Mouse (Mus musculus) ovary, postnatal 10 days (tissue): Measurements from ENCODE around the gene Tnip3.
A peak's percentile ranks its signal among the peaks of the same experiment; 100 is the strongest.

Source experiments
- DNase-seq: peaks from one replicate; pipeline ENCODE4 v3.0.0; 2022; ENCODE audit warnings: low spot score

Tnip3 gene

DNA sequence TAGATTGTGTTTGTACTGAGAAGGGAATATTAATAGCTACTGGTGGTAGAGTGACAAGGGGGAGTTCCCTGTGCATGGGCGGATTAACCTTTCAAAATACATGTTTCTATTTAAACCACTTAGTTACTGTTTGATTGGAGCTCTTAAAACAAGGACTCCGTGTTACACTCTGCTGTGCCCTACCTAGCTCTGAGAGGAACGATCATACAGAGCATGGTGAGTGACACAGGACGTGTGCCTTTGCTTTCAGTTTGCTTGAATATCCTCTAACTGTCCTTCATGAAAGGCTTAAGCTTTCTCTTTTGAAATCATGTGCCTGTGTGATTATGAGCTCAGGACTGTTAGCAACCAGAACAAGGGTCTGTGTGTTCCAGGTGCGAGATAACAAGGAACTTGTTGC, at the start of gene Tnip3:
Tnip3 (plus strand) TSS at position 122 of the 400 bp plus-strand sequence.
- no peak for DNase-seq

DNA sequence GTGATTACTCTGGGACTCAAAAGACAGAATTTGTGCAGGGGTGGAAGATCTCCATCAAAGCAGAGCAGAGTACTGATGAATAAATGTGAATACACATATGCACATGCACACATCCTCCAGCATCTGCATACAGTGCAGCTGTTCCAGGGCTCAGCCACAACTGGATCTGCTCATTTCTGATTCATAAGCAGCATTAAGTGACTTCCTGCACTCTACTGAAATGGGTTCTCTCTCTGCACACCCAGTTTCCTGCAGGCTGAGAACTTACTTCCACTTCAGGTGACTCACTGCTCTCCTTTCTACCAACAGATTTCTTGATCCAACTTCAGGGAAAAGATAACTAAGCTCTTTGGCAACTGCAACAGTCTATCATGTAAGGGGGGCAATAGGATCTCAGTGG, 26.3 kb upstream of the Tnip3 start:
- DNase-seq: no peak

DNA sequence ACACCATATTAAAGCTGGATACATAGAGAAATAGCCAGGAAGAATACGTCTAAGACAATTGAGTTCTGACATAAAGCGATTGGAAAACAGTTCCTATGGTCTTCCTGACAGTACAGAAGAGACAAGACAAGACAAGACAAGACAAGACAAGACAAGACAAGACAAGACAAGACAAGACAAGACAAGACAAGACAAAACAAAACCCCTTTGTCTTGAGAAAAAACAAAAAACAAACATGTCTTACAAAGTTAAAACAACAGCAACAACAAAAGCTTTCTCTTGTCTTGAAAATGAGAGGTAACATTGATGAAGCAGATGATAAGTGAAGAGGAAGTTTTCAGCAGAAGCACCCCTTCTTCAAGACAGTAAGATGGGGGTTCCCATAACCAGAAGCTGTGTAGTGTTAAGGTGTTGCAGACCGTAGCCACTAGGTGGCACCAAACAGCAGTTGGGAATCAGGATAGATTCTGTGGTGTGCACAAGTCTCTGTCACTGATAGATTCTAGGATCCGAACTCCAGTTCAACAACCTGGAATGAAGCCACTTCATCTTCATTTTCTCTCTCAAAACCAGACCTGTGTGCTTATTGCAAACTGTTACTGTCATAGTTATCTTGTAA, 15.0 kb upstream of the Tnip3 start:
- DNase-seq: peak; percentile 31

DNA sequence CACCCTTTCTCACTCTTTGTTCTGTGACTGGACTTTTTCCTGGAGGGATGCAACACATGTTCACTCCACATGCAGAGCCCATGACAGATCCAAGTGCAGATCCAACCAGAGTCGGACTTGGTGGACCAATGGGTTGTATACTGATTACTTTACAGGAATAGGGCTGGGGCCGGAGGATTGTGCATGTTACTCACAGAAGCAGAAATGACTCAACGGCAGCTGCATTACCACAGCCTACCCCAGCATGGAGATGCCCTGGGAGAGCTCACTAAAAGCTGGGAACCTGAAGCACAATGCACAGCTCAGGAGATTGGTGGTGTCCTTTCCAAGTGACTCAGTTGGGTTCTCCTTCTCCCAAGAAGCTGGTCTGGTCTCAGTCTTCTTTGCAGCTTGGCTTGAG, 11.3 kb upstream of the Tnip3 start:
- DNase-seq: no peak

DNA sequence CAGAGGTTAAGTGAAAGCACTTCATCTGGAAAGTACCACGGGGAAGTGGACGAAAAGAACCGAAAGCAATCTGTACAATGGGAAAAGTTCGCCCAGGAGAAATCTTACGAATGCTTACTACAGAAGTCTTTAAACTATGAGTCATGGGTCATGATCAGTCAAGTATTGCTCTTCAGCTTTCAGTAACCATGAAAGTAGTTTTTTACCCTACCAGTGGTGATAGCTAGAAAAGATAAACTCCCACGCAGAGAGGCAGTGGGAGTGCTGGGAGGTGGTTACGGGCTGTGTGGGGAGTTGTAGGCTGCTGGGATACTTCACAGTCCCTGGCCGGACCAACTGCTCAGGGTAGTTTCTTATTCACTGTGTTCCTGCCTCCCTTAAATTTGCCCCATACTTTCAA, 8.4 kb upstream of the Tnip3 start:
- DNase-seq: peak; percentile 12

DNA sequence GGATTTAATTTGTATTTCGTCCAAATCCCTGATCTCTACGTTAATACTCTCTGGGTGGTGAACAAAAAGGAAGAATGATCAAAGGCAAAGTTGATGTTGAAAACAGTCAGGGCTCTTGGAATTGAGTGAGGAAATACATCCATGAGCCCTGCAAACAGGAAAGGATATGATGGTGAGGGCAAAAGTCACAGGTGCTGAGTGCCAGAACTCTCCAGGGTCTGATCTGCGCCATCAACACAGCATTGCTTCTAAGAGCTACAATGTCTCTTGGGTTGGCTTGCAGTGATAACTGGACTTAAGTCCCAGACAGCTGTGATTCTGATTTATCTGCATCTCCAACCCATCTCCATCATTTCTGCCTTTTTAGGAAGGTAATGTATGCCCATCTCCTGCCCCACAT, 4.3 kb upstream of the Tnip3 start:
- no peak for DNase-seq

DNA sequence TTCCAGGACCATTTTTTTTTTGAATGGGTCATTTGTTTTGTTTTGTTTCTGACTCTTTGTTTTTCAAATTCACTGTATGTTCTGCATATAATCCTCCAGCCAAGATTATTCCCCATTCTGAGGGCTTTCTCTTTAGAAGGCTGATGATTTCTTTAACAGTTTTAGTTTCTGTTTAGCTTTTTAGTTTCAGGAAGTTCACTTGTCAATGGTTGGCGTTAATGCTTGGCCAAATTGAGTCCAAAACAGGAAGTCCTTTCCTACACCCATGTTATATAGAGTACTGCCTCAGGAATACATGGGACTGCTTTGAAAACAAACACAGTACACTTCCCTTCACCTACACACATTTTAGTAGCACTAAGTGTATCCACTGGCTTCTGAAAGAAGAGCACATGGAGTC, 2.8 kb downstream of the Tnip3 start:
- DNase-seq: no peak

DNA sequence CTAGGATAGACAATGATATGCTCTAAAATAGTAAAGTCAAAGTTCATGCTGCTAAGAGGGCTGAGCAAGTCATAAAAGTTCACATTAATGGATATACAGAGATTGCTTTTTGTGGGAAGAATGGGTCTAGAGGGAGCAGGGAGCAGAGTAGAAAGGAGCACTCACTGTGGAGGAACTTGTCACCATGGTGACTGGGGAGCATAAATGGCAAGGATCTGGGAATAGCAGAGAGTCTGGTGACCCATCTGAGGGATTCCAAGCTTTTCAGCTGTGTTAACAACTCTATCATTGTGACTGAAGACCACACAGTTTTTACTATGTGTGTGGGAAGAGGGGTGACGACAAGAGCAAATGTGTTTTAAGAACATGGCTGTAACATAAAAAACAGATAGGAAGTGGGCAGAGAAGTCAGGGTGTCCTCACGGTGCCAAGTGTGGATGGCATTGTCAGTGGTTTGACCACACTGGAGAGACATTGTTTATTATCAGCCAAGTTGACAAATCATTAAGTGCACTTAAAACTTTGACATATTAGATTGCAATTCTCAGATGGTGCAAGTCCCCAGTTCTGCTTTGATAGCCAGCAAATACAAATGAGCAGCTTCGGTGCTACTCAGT, 6.2 kb downstream of the Tnip3 start:
- no peak for DNase-seq

DNA sequence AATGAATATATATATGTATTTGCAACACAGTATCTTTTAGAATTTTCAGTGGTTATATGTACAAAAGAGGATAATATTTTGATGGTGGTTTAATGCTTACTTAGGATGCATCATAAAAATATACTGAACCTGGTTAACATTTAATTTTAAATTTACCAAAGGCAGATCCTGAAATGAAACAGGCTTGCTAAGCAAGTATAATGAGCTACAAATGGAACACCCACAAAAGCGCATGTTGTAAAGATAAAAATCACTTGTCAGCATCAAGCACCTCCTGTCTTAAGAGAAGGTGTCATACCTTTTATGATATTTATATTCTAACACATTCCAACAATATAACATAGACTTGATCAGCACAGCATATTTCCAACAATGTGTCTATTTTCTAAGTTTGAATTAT, 8.6 kb downstream of the Tnip3 start:
- DNase-seq: no peak

DNA sequence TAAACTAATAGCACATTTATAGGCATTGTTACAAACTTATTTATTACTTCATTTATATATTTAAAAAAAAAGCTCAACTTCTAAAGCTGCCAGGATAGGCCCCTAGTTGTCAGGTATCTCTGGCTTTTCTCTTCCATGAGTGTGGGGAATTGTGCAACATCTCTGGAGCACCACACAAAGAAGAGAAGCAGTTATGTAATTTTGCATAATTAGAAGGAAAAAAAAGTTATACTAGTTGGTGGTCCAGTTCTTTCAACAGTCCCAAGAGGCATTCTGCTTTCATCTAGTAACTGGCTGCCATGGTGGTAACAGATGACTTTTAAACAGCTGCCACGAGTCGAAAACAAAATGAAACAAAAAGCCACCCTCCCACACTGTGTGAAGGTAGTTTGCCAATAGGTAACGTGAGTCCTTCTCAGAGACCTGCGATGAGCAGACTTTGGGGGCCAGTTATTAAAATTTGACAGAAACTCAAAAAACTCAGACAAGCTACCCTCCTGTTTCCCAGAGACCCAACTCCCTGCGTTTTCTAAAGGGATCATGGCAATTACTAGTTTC, 12.3 kb downstream of the Tnip3 start:
- no peak for DNase-seq

DNA sequence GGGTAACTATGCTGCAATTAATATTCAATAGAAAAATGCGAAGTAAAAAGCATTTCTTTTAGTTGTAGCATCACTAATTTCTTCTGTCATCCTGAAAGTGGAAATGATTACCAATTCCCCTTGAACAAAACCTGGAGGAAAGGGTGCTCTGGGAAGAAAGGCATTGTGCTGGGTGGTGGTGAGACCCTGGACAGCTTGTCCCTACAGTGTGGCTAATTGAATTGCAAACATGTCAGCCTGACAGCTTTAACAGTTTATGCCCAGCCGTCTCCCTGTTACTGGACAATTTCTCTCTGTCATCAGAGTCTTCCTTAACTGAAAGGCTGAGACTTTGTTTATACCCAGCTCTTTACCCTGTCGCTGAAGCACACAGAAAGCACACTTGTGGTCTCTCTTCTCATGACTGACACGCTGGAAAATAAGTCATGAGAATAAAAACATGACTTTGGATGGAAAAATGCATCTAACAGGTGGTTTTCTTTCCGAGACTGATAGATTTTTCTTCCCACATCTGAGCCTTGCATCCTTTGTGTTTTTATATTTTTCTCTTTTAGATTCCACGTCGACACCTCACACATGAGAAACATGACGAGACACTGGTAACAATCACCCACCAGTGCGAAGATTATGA, 13.0 kb downstream of the Tnip3 start:
- no peak for DNase-seq

DNA sequence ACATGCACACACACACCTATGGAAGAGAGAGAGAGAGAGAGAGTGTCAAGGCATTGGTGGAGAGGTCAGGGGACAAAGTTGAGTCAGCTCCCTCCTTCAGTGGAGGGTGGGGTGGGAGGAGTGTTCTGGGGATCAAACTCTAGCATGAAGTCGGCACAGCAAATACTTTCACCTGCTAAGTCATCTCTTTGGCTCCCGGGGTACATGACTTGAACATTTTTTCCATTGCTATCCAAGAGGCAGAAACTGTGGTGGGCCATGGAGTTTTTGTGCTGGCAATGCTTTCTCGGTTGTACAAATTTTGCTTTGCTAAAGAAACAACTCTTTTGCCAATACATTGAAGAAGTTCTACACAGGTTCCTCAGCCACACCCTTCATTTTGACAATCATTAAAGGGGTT, 13.8 kb downstream of the Tnip3 start:
- no peak for DNase-seq

DNA sequence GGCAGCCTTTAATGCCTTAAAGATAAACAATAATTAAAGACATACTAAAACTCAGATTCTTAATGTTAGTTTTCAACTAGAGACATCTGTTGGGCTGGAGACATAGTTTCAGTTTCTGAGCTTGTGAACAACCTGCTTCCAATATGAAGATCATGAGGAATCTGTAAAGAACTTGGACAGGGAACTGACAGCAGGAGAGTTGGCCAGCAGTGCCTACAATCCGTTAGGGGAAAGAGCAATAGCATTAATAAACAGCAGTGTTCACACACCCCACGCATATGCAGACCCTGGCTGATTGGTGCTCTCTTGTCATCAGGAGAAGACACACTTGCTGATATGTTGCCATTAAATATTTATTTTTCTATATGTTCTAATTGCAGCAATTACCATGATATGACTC, 15.0 kb downstream of the Tnip3 start:
- DNase-seq: no peak

DNA sequence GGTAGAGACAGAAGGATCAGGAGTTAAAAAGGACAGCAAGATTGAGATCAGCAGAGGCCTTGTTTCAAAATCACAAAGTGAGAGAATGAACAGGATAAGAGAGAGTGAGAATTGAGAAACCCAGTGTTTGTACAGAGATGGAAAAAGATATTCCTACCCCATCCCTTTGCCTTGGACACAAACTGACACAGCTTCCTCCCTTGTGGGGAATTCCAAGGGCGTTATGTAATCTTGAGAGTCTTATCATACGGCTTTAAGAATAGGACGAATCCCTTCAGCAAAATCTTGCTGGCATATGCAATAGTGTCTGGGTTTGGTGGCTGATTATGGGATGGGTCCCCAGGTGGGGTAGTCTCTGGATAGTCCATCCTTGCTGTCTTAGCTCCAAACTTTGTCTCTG, 16.0 kb downstream of the Tnip3 start:
- no peak for DNase-seq

DNA sequence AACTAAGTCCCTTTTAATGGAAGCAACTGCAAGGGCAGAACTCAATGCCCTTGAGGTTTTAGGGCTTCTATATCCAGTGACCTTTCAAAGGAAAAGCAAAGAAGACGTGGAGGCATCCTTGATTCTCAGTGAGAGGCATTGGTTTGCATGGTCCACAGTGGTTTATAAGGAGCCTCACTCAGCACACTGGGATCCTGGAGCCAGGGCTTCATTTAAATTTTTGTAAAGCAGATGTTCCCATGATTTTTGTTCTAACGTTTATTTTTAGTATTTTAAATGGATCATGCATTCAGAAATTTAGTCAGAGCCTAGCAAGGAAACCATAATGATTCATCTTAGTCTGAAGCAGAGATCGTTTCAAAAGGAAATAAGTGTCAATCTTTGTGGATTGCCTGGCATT, 17.3 kb downstream of the Tnip3 start:
- DNase-seq: no peak

DNA sequence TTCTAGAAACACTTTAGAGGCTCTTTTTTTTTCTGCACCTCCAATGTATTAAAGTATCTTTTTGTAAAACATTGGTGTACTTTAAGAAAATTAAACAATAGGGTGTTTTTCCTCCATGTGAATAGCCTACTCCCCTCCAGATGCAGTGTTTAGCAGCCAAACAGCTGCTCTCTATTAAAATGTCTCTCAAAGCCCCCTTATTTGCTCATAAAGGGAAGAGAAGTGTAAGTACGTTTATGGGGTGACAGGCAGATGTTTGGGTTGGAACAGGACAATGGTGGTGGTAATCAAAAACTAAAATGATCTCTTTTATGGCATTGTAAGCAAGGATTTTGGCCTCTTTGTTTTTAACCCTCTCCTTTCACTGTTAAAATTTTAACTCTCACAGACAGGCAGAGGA, 17.8 kb downstream of the Tnip3 start:
- no peak for DNase-seq

DNA sequence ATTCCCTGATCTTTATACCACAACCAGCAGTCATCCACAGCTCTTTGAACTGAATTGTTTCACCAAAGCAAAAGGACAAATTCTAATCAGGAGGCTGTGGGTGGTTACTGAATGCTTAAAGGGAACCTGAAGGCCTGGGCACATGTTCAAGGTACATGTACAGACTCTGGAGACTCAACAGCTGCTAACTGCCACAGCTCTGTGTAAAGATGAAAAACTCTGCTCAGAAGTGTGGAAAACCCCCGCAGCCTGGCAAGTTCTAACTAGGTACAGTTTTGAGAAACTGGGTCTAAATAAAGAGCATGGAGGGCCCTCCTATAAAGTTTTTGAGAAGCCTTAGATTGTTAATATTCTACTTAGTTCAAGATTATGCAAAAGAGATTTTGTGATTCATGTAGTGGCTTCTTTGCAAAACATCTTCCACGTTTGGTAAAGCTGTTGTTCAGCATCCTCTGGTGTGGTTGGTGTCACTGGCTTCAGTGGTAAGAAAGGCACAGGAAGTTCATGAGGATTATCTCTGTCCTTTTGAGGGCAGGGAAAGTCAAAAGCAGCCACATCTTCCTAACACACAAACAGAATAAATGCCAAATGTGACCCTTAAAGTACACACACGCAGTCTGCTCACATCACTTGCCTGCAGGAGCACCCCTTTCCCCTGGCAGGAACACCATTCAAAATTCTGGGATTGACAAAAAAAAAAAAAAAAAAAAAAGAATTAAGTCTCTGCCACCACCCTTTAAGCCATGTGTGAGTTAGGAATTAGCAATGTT, 39.0 kb downstream of the Tnip3 start:
- no peak for DNase-seq

DNA sequence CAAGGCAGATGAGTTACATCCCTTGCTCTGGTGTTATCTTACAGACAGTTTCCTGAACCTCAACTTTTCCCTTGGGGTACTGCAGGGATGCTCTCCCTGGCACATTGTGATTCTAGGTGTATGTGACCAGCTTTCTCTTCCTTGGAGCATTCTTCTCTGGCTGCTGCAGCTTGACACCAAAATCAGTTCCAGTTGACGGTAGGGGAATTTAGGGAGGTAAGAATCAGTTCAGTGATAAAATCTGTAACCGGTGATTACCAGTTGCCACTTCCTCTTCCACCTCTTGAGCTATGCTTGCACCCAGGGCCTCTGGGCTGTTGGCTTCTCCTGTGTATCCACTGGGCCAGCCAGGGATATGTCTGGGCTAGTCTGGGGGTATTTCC, 39.5 kb downstream of the Tnip3 start:
- no peak for DNase-seq

DNA sequence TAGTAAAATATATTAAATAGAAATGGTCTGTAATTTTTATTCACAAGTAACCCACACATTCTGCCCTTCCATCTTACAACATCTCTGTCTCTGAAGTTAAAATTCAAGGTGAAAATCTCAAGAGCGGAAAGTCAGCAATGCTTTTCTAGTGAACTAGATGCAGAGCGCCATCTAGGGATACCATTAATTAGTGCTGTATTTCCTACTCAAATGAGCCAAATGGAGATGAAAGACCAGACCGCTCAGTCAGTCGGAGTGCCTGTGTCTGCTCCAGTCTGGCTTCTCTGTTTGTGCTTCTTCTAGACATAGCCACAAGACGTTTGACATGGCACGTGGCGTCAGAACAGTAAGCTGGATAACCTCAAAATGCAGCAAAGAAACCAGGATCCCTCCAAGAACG, 44.6 kb downstream of the Tnip3 start:
- DNase-seq: no peak

DNA sequence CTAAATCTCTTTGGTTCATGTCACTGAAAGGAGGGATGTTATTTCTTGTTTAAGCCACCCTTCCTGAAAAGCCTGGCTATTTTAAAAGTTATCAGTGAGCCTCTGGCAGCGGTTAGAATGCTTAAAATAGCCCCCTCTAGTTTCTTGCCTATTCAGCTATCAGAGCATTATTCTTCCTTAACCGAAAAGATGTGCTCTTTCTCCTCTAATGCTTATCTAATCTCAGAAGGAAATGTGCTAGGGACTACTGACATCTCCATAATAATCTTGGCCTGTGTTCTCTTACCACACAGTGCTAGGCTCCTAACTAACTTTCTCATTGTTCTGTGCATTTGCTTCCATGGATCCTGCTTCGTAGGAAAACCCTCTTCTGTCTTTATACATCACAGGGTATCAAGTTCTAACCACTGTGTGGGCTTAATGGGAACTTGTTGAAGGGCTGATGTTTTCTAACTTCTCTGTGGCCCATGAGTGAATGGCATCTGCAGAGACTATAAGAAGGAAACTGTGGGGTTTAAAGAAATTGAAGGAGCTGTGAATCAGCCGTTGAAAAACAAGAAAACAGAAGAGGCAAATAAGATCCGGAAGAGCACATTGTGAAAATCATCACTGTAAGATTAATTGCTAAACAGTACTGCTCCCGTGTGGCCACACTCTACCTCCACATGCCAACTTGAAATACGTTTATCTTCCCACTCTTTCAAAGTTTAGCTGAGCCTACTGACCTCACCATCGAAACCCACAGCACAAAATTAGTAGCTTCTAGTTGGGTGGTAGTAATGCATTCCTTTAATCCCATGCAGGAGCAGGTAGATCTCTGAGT, 53.2 kb downstream of the Tnip3 start:
- DNase-seq: no peak

DNA sequence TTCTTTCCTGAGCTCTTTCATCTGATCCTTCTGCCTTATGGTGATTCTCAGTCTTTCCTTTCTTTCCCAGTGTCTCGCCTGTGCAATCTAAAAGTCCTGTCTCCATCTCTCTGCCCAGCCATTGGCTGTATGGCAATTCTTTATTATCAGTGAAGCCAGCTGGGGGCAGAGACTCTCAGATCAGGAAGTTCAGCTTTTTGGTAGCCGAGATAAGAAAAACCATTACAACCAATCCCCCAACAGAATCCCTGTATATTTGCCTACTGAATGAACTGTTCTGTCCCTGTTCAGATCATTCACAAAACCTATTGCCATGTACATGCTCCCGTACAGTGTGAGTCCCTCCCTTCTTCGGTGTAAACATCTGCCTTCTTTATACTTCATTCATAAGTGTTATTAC, 57.9 kb downstream of the Tnip3 start:
- no peak for DNase-seq

DNA sequence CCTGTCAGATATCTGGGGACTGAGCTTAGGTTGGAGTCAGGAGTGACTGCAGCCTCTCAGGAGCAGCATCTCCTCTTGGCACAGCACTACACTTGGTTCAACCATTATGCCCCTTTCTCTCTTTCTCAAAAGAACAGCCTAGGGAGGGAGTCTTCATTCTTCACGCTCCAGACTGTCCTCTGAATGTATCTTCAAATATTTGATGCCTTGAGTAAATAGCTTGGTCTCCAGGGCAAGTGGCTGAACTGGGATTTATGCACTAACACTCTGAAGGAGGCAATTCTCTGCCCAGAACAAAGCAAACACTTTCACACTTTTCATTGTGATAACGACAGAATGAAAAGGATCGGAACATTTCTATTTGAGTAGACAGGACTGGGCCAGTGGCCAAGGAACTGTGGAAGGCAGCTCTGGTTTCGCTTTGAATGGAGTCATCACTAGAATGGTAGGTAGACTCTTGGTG, 59.8 kb downstream of the Tnip3 start:
- no peak for DNase-seq
